Mouse (Mus musculus): ENCODE measurements around the gene Rpusd4. TPM values are rescaled to one million over a fixed set of nuclear protein-coding genes. Genes with fewer than 3 reads are reported as not detected.
A peak's percentile ranks its signal among the peaks of the same experiment; 100 is the strongest.

The Rpusd4 gene
- total RNA-seq, 2 experiments from 2014 or later: 10.9 to 11.0 TPM

DNA sequence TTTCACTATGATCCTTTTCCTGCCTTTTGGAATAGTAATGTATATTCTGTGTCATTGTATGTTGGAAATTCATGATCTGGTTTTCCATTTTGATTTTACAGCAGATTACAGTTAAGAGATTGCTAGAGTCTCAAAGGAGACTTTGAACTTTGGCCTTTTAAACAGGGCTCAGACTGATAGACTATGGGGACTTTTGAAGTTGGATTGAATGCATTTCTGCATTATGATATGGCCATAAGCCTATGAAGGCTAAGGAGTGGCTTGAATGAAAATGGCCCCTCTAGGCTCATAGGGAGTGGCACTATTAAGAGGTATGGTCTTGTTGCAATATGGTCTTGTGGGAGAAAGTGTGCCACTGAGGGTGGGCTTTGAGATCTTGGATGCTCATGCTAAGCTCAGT, 30.1 kb downstream of the Rpusd4 start:
- Histone ChIP-seq H3K4me3 (no peak overlapping the region), H3K27ac (no peak overlapping the region)
- no peak for DNase-seq (ENCODE audit: low spot score in 2 of 2)
- TF ChIP-seq CTCF (conservative IDR thresholded peaks at IDR 0.05): no peak

DNA sequence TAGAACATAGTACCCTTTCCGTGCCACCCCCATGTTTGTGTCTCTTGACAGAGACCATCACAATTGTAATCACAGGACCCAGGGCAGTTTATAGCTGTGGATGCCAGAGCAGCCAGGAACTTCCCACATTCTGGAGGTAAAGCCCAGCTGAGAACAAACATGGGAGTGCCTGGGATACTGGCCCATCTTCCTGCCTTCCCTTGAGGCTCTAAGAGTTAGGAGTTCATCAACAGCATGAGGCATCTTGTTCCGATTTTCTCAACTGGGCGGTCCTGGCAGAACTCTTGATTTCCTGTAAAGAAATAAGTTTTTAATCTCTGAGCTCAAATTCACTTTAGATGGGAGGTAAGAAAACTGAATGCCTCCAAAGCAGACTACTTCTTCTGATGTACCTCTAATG, 34.5 kb downstream of the Rpusd4 start:
- H3K27ac ChIP-seq: no peak overlapping the region
- TF ChIP-seq CTCF (conservative IDR thresholded peaks at IDR 0.05): no peak
- H3K4me3 ChIP-seq: no peak overlapping the region
- DNase-seq (ENCODE audit: low spot score in 2 of 2): no peak

DNA sequence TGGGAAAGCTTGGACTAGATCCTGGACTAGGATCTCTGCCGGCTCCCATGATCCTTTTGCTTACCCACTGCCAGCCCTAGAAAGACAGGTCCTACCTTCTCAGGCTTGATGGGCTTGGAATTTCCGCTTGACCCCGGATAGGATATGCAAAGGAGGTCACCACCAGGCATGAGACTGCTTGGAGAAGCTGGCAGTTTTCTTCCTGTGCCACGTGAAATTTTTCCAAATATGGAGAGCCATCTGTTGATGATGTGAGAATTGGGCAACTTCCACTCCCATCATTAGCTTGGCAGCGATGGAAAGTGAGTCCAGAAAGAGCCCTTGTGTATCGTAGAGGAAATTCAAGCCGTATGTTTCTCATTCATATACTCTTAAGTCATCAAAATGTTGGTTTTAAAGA, 39.8 kb downstream of the Rpusd4 start:
- no peak for TF ChIP-seq CTCF (conservative IDR thresholded peaks at IDR 0.05)
- DNase-seq (ENCODE audit: low spot score in 2 of 2): peak; percentile 40 to 67
- Histone ChIP-seq H3K27ac (no peak overlapping the region), H3K4me3 (no peak overlapping the region)

DNA sequence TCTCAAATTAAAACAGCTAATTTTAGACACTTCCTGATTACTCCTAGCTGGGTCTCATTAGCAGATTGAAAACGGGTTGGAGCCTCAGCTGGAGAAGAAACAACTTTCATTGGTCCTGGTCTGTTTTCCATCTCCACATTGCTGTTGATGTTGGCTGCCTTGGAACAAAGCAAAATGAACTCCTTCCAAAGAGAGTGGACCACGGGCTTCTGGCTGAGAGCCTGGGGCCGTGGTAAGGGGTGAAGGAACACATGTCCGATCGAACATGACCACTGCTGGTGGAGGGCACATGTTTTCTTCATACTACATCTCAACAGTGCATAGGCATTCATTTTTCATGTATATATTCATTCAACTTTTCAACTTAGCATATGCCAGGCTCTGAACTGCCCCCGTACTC, 42.7 kb downstream of the Rpusd4 start:
- TF ChIP-seq CTCF (conservative IDR thresholded peaks at IDR 0.05): no peak
- no peak for DNase-seq (ENCODE audit: low spot score in 2 of 2)
- Histone ChIP-seq H3K27ac (no peak overlapping the region), H3K4me3 (no peak overlapping the region)

DNA sequence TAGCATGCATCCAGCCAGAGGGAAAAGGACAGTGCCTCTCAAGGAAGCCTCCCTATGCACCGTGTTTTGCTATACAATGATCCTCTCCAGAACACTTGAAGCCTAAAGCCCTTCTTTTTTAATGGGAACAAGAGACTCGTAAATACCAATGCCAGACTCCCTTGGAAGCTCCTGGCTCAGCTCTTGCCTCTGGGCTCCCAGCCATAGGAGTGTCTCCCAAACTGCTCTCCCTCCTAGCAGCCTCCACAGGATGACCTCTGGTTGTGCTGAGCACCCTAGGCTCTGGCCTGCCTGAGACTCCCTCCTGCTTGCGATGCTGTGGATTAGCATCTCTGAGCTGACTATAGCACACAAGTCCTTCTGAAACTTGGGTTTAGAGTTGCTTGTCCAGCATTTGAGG, 44.9 kb downstream of the Rpusd4 start:
- TF ChIP-seq CTCF (conservative IDR thresholded peaks at IDR 0.05): no peak
- H3K4me3 ChIP-seq: no peak overlapping the region
- H3K27ac ChIP-seq: no peak overlapping the region
- DNase-seq (ENCODE audit: low spot score in 2 of 2): no peak

DNA sequence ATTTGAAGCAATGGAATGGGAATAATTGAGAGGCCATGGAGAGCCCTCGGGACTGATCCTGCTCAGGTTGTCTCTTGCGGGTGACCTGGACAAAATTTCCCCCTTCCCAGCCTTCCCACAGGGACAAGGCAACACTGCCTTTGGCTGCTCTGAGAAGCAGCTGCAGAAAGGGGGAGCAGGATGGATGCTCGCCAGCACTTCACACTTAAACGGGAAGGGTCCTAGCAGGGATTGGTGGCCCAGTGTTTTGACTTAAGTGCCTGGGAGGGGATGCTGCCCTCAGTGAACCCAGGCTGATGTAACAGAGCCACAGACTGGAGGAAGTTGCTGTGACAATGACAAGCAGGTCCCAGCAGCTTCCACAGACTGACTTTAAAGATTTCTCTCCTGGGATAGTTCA, 45.9 kb downstream of the Rpusd4 start:
- H3K4me3 ChIP-seq: no peak overlapping the region
- no peak overlapping the region for H3K27ac ChIP-seq
- DNase-seq (ENCODE audit: low spot score in 2 of 2): no peak
- TF ChIP-seq CTCF (conservative IDR thresholded peaks at IDR 0.05): no peak

DNA sequence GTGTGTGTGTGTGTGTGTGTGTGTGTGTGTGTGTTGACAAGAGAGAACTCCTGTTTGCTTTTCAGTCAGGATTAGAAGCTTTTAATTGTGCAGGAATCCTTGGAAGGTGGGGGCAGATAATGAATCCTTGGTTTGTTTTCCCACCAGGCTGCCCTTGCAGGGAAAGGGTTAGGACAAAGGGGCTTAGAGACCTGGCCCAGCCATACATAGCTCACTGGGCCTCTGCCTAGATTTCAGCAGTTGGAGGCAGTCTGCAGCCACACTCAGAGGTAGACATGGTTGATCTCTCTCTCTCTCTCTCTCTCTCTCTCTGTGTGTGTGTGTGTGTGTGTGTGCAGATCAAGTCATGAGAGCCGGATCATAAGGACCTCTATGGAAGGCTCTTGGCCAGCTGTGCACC, 46.6 kb downstream of the Rpusd4 start:
- no peak overlapping the region for H3K4me3 ChIP-seq
- no peak for DNase-seq (ENCODE audit: low spot score in 2 of 2)
- no peak overlapping the region for H3K27ac ChIP-seq
- no peak for TF ChIP-seq CTCF (conservative IDR thresholded peaks at IDR 0.05)

DNA sequence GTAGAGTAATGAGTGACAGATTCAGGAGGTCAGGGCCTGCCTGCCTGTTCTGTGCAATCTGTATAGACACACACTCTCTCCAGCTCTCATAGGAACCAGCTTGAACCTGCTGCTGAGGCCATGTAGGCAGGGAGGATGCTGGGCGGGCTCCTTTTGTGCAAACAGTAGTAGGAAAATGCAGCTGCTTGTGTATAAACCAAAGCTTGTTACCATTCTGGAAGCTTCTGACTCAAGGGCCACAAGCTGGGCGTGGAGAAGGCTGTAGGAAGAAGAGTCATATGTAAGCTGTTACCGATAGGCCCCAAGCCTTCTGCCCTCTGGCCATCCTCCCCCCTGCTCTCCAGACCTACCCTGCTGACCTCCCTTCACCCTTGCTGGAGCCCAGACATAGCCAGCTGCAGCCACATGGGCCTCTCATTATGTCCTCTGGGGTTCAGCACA, 49.1 kb downstream of the Rpusd4 start:
- DNase-seq (ENCODE audit: low spot score in 2 of 2): no peak
- no peak overlapping the region for H3K4me3 ChIP-seq
- TF ChIP-seq CTCF (conservative IDR thresholded peaks at IDR 0.05): no peak
- no peak overlapping the region for H3K27ac ChIP-seq

GRCm38 (mm10) chr9:35317233-35317980, 49.7 kb downstream of the Rpusd4 start:
- no peak overlapping the region for H3K27ac ChIP-seq
- no peak overlapping the region for H3K4me3 ChIP-seq
- no peak for TF ChIP-seq CTCF (conservative IDR thresholded peaks at IDR 0.05)
- DNase-seq (ENCODE audit: low spot score in 2 of 2): no peak

DNA sequence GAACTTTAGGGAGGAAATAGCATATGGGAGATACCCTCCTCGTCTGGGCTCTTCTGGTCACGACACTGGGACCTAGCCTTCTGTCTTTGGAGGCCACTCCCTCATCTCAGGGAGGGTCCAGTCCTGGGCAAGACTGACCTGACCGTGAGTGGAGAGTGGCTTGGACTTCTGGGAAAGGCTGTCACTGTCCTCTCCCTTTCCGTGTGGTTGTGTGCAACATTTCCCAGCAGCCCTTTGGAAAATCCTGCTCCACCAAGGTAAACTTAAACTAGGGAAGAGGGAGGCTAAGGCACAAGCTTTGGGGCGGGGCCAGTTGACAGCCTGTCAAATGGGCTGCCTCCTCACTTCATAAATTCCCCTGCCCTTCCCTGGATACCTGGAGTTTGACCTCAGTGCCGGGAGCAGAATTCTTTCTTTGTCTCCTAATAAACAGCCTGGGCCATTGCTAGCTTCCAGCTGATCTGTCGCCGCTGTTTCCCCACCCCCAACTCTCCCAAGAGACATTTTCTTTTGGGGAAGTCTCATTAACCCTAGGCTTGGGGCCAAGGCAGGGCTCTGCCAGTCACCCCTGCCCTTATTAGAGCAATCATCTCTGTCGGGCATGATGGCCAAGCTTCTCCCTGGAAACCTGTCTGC, 51.0 kb downstream of the Rpusd4 start:
- DNase-seq (ENCODE audit: low spot score in 2 of 2): peak in 1 of 2 experiments; percentile 20
- Histone ChIP-seq H3K4me3 (no peak overlapping the region), H3K27ac (no peak overlapping the region)
- no peak for TF ChIP-seq CTCF (conservative IDR thresholded peaks at IDR 0.05)

DNA sequence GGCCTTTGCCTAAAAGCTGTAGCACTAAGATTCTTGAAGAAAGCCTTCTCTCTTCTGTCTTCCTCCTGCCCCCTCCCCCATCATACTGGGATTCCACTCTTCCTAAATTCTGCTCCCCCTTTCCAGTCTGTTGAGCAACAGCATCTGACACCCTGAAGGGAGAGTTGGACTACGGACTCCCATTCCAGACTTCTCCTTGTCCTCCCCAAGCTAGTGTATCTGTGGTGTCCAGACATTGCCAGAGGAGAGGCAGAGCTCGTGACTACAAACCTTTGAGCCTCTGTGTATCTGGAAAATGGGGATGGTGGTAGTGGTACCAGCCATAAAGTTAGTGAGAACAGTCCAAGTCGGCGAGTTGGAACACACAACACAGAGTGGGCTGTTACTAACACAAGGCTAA, 52.6 kb downstream of the Rpusd4 start:
- no peak overlapping the region for H3K4me3 ChIP-seq
- no peak for TF ChIP-seq CTCF (conservative IDR thresholded peaks at IDR 0.05)
- no peak overlapping the region for H3K27ac ChIP-seq
- no peak for DNase-seq (ENCODE audit: low spot score in 2 of 2)

DNA sequence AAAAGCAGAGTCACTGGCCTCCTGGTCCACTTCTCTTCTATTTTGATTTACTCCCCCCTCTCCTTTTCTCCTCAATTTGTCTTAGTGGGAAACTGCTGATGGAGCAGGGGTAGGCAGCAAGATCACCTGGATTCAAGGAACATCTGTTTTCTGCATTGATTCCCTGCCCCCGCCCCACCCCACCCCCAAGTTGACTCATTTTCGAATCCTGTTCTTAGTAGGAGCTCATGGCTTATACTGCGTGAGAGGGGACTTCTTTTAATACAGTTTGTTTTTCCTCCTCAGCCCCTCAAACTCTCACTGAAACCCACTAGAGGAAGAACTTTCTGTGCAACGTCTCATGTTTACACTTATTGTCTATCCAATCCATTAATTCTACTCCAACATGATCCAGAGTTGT, 56.3 kb downstream of the Rpusd4 start:
- no peak for TF ChIP-seq CTCF (conservative IDR thresholded peaks at IDR 0.05)

DNA sequence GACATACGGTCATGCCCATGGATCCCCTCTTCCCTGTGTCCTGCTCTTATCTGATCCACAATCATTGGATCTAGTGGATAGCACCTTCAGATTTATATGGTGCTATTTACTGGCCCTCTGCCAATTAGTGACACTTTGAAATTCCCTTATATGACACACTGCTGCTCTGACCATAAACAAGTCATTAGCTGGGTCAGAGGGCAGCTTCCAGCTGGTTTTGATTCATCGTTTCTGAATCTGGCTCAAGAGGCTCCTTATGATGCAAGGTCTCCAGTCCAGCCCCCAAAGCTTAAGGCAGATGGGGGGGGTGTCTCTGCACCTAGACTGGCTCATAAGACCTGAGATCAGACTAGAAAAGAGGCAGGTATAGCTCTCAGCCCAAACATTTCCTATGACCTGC, 56.9 kb downstream of the Rpusd4 start:
- DNase-seq (ENCODE audit: low spot score in 2 of 2): no peak
- TF ChIP-seq CTCF (conservative IDR thresholded peaks at IDR 0.05): no peak
- no peak overlapping the region for H3K4me3 ChIP-seq
- H3K27ac ChIP-seq: no peak overlapping the region

More for the DNA sequence above, 56.3 kb downstream of the Rpusd4 start:
- DNase-seq (ENCODE audit: low spot score in 2 of 2): no peak
- H3K4me3 ChIP-seq: no peak overlapping the region
- H3K27ac ChIP-seq: no peak overlapping the region
